Mouse (Mus musculus): Measurements from ENCODE around the gene Psg16. TPM values are rescaled to one million over a fixed set of nuclear protein-coding genes. Genes with fewer than 3 reads are reported as not detected.
"Not testable (repeated sequence)": the region's sequence is repeated elsewhere in the genome, so short reads cannot be mapped to it uniquely, and the experiment has no call there.

Psg16 gene
- polyA plus RNA-seq, 1 experiment from 2014 or later: 1.6 TPM

DNA sequence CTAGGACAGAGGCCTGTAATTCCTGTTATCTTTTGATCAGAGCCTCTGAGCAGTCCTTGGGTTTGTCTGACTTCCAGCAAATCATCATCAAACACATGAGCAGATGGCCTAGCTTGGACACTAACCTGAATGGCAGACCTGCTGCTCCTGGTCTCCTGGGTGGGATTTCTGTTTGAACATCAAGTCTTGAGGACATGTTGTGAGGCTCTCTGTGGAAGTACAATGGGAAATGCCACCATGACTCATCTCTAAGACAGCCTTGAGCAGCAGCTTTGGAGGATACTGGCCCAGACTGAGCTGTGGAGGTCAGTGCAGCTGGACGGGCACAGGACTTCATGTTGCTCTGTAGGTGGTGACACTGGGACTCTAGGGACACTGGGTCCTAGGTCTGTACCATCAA is 2.7 kb downstream of the Psg16 start:
- H3K4me2 ChIP-seq: no peak overlapping the region
- H3K36me3 ChIP-seq: no peaks in the 10 kb centered on the region
- no peaks in the 10 kb centered on the region for H3K9me3 ChIP-seq
- H3K4me1 ChIP-seq (replicated peaks): no peaks in the 10 kb centered on the region
- ATAC-seq (ENCODE audit: low FRiP score): no peak
- 0 out of 2 replicates have a peak, but pooled peaks cover 2% of the 10 kb centered on the region for H3K27me3 ChIP-seq
- no peak overlapping the region for H3K9ac ChIP-seq
- 82% methylated on average over 1 of the region's 1 CpGs for WGBS
- H3K27ac ChIP-seq: no peak overlapping the region
- no peak overlapping the region for H3K4me3 ChIP-seq

DNA sequence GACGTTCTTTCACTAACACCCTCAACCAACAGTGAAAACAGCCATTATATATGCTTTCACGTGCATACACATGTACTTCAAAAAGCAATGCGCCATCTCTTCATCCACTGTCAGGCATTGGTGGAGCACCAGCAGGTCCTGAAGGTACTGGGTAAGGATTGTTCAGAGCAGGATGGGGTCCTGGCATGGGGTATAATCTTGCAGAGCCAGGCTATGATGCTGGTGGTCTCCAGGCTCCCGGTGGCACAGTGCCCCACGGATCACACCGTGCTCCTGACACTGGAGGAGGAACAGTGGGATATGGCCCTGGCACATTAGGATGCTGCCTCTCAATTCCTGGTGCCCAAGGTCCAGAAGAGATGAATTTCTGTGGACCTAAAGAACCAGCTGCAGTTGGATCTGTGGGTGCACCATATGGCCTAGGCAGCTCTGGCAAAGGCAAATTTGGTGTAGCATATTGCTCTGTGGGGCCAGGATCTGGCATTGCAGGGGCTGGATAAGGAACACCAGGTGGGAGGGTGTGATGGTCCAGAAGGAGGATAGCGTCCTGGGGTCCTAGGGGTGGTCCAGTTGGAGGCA is 4.3 kb downstream of the Psg16 start:
- Histone ChIP-seq H3K36me3 (no peaks in the 10 kb centered on the region), H3K4me3 (no peak overlapping the region), H3K9me3 (no peaks in the 10 kb centered on the region), H3K9ac (no peak overlapping the region), H3K4me1 (replicated peaks) (no peaks in the 10 kb centered on the region), H3K27me3 (0 out of 2 replicates have a peak, but pooled peaks cover 10% of the 10 kb centered on the region), H3K27ac (no peak overlapping the region), H3K4me2 (no peak overlapping the region)
- ATAC-seq (ENCODE audit: low FRiP score): no peak
- WGBS: 89% methylated on average over 7 of the region's 7 CpGs

DNA sequence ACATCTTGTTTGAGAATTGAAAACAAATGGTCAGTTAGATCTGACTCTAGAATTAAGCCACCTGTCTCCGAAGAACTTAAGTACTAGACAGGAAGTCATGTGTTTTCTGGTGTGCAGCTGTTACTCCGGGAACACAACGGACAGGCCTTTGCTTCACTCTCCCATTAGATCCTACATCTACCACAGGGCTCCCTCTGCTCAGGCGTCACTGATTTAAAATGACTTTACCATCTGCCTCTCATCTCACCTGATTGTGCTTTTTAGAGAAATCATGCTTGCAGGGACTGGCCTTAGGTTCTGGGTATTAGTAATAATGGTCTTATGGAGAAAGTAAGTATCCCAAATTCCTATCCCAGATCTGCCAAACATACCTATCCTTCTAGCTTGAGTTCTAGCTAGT is 8.9 kb downstream of the Psg16 start:
- Histone ChIP-seq H3K36me3 (no peaks in the 10 kb centered on the region), H3K27ac (no peak overlapping the region), H3K9ac (no peak overlapping the region), H3K4me3 (no peak overlapping the region), H3K4me1 (replicated peaks) (no peaks in the 10 kb centered on the region), H3K9me3 (no peaks in the 10 kb centered on the region), H3K27me3 (peaks cover 11% of the 10 kb centered on the region; the same call in 1 of the 2 replicates), H3K4me2 (no peak overlapping the region)
- ATAC-seq (ENCODE audit: low FRiP score): no peak
- WGBS: 95% methylated on average over 4 of the region's 4 CpGs

DNA sequence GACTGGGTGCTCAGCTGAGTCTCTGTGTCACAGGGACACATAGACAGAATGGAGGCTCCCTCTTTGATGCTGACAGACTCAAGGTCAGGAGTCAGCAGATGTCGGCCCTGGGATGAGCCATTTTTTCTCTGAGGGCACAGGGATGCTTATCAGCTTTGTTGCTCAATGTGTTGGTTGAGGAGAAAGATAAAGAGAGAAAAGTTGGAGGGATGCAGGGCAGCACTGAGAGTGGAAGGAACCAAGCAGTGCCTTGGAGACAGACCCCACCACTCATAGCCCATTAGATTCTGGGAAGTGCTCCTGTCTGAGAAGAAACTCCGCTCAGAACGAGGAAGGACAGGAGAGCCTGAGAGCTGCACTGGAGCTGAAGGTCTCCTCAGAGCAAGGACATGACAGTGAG is 13.9 kb downstream of the Psg16 start:
- Histone ChIP-seq H3K9ac (no peak overlapping the region), H3K9me3 (no peaks in the 10 kb centered on the region), H3K4me3 (no peak overlapping the region), H3K36me3 (no peaks in the 10 kb centered on the region), H3K27ac (no peak overlapping the region), H3K4me1 (replicated peaks) (no peaks in the 10 kb centered on the region), H3K4me2 (no peak overlapping the region), H3K27me3 (peaks cover 6% of the 10 kb centered on the region; the same call in 1 of the 2 replicates)
- 68% methylated on average over 3 of the region's 3 CpGs for WGBS
- ATAC-seq (ENCODE audit: low FRiP score): no peak

DNA sequence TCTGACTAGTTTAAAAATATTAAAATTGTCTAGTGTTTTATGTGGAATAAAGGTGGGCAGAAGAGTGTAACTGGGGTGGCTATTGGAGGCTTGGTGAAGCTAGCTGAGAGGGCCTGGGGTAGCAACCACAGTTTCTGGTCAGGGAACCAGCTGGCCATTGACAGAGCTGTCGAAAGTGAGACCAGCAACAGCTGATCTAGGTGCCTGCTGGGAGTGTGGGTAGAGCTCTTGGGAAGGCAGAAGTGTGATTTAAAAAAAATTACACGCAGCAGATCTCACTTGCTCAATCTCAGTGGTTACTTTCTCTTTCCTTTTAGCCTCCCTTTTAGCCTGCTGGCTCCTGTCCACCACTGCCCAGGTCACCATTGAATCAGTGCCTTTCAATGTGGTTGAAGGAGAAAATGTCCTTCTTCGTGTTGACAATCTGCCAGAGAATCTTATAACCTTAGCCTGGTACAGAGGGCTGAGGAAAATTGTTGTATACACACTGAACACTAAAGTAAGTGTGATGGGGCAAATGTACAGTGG is 16.3 kb downstream of the Psg16 start:
- Histone ChIP-seq H3K4me3 (no peak overlapping the region), H3K36me3 (no peaks in the 10 kb centered on the region), H3K27ac (no peak overlapping the region), H3K9me3 (0 out of 2 replicates have a peak, but pooled peaks cover 3% of the 10 kb centered on the region), H3K4me1 (replicated peaks) (no peaks in the 10 kb centered on the region), H3K4me2 (no peak overlapping the region), H3K27me3 (no peaks in the 10 kb centered on the region), H3K9ac (no peak overlapping the region)
- WGBS: 68% methylated on average over 3 of the region's 3 CpGs
- ATAC-seq (ENCODE audit: low FRiP score): no peak

DNA sequence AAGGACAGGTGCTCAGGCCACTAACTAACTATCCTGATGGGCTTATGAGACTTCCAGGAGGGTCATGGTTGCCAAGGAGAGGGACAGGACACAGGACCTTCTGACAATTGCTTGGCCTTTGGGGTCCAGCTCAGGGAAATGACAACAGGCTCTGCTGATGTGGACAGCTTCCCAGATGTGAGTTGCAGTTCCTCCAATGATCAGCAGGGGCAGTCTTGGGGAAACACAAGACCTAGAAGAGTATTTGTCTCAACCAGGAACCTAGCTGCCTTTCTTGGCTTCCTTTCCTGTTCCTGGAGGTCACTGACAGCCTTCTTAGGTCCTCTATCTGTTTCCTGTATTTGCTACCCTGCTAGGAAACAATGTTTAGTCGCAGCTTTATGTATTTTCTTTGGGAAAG is 17.4 kb downstream of the Psg16 start:
- H3K27ac ChIP-seq: no peak overlapping the region
- H3K9ac ChIP-seq: no peak overlapping the region
- WGBS: 9% methylated on average over 1 of the region's 1 CpGs
- no peaks in the 10 kb centered on the region for H3K27me3 ChIP-seq
- no peaks in the 10 kb centered on the region for H3K4me1 ChIP-seq (replicated peaks)
- H3K4me3 ChIP-seq: no peak overlapping the region
- no peak overlapping the region for H3K4me2 ChIP-seq
- H3K36me3 ChIP-seq: no peaks in the 10 kb centered on the region
- ATAC-seq (ENCODE audit: low FRiP score): no peak
- H3K9me3 ChIP-seq: 0 out of 2 replicates have a peak, but pooled peaks cover 3% of the 10 kb centered on the region

- H3K9ac ChIP-seq; H3K36me3 ChIP-seq; H3K4me2 ChIP-seq; H3K27ac ChIP-seq; H3K4me1 ChIP-seq (replicated peaks); H3K27me3 ChIP-seq; H3K4me3 ChIP-seq; ATAC-seq (ENCODE audit: low FRiP score); H3K9me3 ChIP-seq: not testable (repeated sequence)
- WGBS: 90% methylated on average over 13 of the region's 13 CpGs
These were observed 27.8 kb downstream of the Psg16 start for GRCm38 (mm10) chr7:17101631-17102030.

DNA sequence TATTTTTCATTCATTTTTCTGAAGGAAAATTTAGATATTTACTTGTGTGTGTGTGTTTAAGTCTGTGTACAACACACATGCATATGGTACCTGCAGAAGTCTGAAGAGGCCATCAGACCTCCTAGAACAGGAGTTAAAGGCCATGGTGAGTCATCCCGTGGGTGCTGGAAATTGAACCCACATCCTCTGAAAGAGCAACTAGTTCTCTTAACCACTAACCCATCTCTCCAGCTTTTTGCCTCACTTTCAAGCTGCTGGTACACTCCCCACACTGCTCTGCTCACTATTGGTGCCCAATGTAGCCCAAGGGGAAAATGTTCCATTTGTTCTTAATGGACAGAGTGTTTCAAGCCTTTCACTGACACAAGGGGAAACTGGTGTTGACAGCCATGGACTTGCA is 61.5 kb downstream of the Psg16 start:
- H3K27me3 ChIP-seq: no peaks in the 10 kb centered on the region
- H3K4me3 ChIP-seq: no peak overlapping the region
- H3K36me3 ChIP-seq: no peaks in the 10 kb centered on the region
- H3K9ac ChIP-seq: no peak overlapping the region
- ATAC-seq (ENCODE audit: low FRiP score): no peak
- H3K4me2 ChIP-seq: no peak overlapping the region
- H3K9me3 ChIP-seq: peaks cover 5% of the 10 kb centered on the region; the same call in 1 of the 2 replicates
- no peaks in the 10 kb centered on the region for H3K4me1 ChIP-seq (replicated peaks)
- no peak overlapping the region for H3K27ac ChIP-seq
- WGBS: 86% methylated on average over 1 of the region's 1 CpGs

GRCm38 (mm10) chr7:17149931-17150330 is 76.1 kb downstream of the Psg16 start, which contains the start of gene Ceacam3:
Gene Ceacam3, plus strand, starts transcription at chr7:17150282.
- no peaks in the 10 kb centered on the region for H3K36me3 ChIP-seq
- H3K4me2 ChIP-seq: no peak within 1 kb of the TSS
- H3K9me3 ChIP-seq: peaks cover 19% of the 10 kb centered on the region
- no peak within 1 kb of the TSS for H3K27ac ChIP-seq
- no peaks in the 10 kb centered on the region for H3K4me1 ChIP-seq (replicated peaks)
- no peaks in the 10 kb centered on the region for H3K27me3 ChIP-seq
- no peak within 1 kb of the TSS for H3K4me3 ChIP-seq
- no peak for ATAC-seq (ENCODE audit: low FRiP score)
- WGBS: 95% methylated on average over 2 of the region's 2 CpGs
- no peak within 1 kb of the TSS for H3K9ac ChIP-seq

DNA sequence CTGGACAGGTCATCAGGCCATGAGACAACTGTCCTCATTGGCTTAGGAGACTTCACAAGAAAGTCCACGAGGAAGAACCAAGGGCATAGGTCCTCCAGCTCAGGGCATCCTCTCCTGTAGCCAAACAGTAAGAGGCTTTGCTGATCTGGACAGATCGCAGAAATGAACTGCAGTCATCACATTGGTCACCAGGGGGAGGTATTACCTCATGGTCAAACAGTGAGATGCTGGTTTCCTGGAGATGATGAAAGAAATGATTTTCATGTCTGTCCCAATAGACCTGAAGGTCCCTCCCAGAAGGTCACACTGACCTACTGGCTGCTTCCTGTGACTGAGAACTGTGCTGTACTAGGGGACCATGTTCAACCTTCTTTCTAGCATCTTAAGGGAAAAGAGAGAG is 81.8 kb downstream of the Psg16 start:
- Histone ChIP-seq H3K36me3 (no peaks in the 10 kb centered on the region), H3K9me3 (peaks cover 31% of the 10 kb centered on the region), H3K4me2 (no peak overlapping the region), H3K27me3 (no peaks in the 10 kb centered on the region), H3K9ac (no peak overlapping the region), H3K27ac (no peak overlapping the region), H3K4me1 (replicated peaks) (no peaks in the 10 kb centered on the region), H3K4me3 (no peak overlapping the region)
- no peak for ATAC-seq (ENCODE audit: low FRiP score)
- WGBS: 49% methylated on average over 2 of the region's 2 CpGs

DNA sequence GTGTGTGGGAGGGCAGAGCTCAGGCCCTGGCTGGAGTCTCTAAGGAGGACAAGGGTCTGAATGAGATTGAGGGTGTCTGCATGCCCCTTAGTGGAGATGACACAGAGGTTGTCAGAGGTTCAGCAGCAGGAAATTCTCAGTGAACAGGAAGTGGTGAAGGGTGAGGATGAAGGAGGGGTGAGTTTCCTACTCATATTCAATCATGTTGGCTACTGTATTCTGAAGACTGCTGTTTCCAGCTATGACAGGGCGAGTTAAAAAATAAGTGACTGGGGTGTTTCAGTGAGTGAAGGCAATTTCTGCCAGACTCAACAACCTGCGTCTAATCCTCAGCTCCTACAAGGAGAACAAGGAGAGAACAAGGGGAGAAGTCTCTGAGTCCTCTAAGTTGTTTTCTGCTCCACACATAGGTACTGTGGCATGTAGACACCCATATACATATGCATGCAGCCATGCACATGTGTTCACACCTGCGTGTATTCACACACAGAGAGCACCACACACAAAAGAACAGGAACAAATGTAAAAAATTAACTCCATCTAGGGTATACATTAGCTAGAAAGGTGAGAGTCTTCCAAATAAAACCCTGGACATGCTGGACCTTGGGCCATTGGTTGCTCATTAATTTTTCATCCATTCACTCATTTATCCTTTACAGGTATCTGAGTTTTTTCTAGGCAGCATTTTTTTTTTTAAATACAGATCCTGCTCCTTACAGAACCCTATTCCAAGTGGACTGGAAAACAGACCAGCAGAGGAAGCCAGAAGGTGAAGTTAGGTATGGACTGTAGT is 83.2 kb downstream of the Psg16 start:
- Histone ChIP-seq H3K4me3 (no peak overlapping the region), H3K4me2 (no peak overlapping the region), H3K27ac (no peak overlapping the region), H3K9me3 (peaks cover 39% of the 10 kb centered on the region), H3K9ac (no peak overlapping the region), H3K4me1 (replicated peaks) (no peaks in the 10 kb centered on the region), H3K27me3 (no peaks in the 10 kb centered on the region), H3K36me3 (no peaks in the 10 kb centered on the region)
- 74% methylated on average over 3 of the region's 3 CpGs for WGBS
- ATAC-seq (ENCODE audit: low FRiP score): no peak

DNA sequence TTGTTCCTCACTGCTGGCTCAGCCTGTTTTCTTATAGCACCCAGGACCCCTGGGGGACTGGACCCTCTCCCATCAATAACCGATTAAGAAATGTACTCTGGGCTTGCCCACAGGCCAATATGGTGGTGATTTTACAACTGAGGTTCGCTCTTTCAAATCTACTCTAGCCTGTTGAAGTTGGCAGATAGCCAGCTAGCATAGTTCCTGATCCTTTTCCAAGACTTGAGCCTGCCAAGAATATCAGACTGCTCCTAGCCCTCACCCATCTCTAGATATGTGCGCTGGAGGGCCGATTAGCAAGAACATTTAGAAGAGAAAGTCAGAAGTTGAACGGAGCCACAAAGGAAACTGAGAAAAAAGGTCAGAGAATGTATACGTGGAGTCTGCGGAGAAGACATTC is 85.2 kb downstream of the Psg16 start:
- H3K27me3 ChIP-seq: no peaks in the 10 kb centered on the region
- H3K4me3 ChIP-seq: no peak overlapping the region
- no peak overlapping the region for H3K27ac ChIP-seq
- H3K9me3 ChIP-seq: peaks cover 43% of the 10 kb centered on the region
- H3K4me2 ChIP-seq: no peak overlapping the region
- no peaks in the 10 kb centered on the region for H3K36me3 ChIP-seq
- 87% methylated on average over 7 of the region's 7 CpGs for WGBS
- no peak overlapping the region for H3K9ac ChIP-seq
- no peaks in the 10 kb centered on the region for H3K4me1 ChIP-seq (replicated peaks)
- no peak for ATAC-seq (ENCODE audit: low FRiP score)

- Histone ChIP-seq H3K27me3 (no peaks in the 10 kb centered on the region), H3K4me2 (no peak overlapping the region), H3K4me3 (no peak overlapping the region), H3K9me3 (peaks cover 26% of the 10 kb centered on the region), H3K4me1 (replicated peaks) (no peaks in the 10 kb centered on the region), H3K9ac (no peak overlapping the region), H3K36me3 (no peaks in the 10 kb centered on the region), H3K27ac (no peak overlapping the region)
- no peak for ATAC-seq (ENCODE audit: low FRiP score)
- WGBS: 91% methylated on average over 4 of the region's 4 CpGs
These were observed 98.0 kb downstream of the Psg16 start for GRCm38 (mm10) chr7:17171827-17172226.
